Mouse (Mus musculus) myocyte (in vitro differentiated cells): ENCODE data around the gene Artn.

ENCODE experiments used
- E2F4 ChIP-seq: IDR thresholded peaks from one replicate; pipeline ENCODE4 v1.6.1; 2011; ENCODE audit warnings: mild to moderate bottlenecking, control low read depth, moderate library complexity; ENCODE audit not compliant: insufficient read depth
- POLR2A ChIP-seq: IDR thresholded peaks from one replicate; pipeline ENCODE4 v1.6.1; 2011; ENCODE audit warnings: low read depth, mild to moderate bottlenecking, control low read depth, moderate library complexity; ENCODE audit not compliant: insufficient read length

DNA sequence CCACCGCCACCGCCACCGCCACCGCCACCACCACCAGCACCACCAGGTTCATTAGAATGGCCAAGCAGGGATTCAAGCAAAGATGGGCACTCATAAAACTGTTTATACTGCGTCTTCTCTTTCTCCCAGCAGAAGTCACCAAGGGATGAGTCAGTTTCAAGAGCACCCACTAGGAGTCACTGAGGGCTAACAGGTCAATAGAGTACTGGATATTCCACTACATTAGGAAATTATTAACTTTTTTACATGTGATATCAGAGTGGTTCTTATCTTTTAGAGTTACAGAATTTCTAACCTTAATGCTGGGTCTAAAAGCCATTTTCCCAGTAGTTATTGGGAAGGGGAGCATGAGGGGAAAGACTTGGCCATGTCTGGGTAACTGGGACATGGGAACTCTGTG, 7.4 kb upstream of the Artn start:
- TF ChIP-seq E2F4 (no peak), POLR2A (no peak)
